Comparison of ENCODE assay signal across 8 mouse cellular contexts in the genomic region with DNA sequence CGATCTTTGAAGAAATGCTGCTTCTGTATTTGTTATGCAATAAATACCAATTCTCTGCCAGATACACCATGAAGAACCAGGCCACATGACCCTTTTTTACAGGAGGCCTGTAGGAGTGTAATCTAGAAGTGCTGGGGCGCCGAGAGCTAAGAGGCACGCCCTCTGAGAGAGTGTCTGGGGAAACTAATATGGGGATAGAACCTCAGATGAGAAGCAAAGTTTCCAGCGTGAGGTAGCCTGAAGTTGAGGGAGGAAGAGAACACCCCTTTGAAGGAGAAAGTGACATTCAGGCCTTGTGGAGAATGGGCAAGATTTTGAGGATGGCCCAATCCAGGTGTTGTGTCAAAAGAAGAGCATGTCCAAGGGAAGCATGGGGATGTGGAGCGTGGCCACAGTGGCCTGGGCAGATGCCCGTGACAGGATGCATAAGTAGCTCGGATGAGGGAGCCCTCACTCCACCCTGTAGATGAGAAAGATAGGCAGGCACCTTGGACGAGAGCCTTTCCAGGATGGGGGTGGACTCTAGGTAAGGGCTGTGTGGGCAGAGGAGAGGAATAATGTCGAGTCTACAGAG. TPM values are rescaled to one million over a fixed set of nuclear protein-coding genes. Genes with fewer than 3 reads are reported as not detected.
A peak's percentile ranks its signal among the peaks of the same experiment; 100 is the strongest.
DNase-seq lines count a peak whose midpoint lies in the region; ATAC-seq lines count a peak whose summit lies in the region.

No protein-coding gene starts in this region.

- H3K9ac ChIP-seq in forebrain, embryonic 11.5 days (ENCODE audit: low read length): no peak overlapping the region
- no peak overlapping the region for H3K9ac ChIP-seq in limb, embryonic 15.5 days
- H3K9ac ChIP-seq in stomach, embryonic 16.5 days (ENCODE audit: low read length): no peak overlapping the region

- WGBS in forebrain, embryonic 11.5 days: 53% methylated on average over 10 of the region's 10 CpGs
- whole genome bisulfite sequencing in limb, embryonic 15.5 days: 46% methylated on average over 10 of the region's 10 CpGs
- WGBS in stomach, embryonic 16.5 days: 56% methylated on average over 10 of the region's 10 CpGs

- no peak overlapping the region for H3K27ac ChIP-seq in forebrain, embryonic 11.5 days (ENCODE audit: low read depth, low read length)
- H3K27ac ChIP-seq in limb, embryonic 15.5 days: no peak overlapping the region
- no peak overlapping the region for H3K27ac ChIP-seq in stomach, embryonic 16.5 days (ENCODE audit: low read length)

- ATAC-seq in megakaryocyte, adult 5-6 weeks (ENCODE audit: poor library complexity, severe bottlenecking): no peak
- peak; percentile 30; the same call in 1 of the 2 replicates for ATAC-seq in forebrain, embryonic 11.5 days (replicated peaks; ENCODE audit: low FRiP score)
- no peak for ATAC-seq in limb, embryonic 15.5 days (ENCODE audit: insufficient number of reproducible peaks, low FRiP score, low TSS enrichment, low read depth)
- ATAC-seq in stomach, embryonic 16.5 days (ENCODE audit: insufficient read depth, low FRiP score): peak; percentile 8

- peak overlapping the region; percentile 85 for H3K4me2 ChIP-seq in forebrain, embryonic 11.5 days (ENCODE audit: low read depth, low read length, severe bottlenecking)
- peak overlapping the region; percentile 81 for H3K4me2 ChIP-seq in limb, embryonic 15.5 days
- peak overlapping the region; percentile 93 for H3K4me2 ChIP-seq in stomach, embryonic 16.5 days (ENCODE audit: low read depth, low read length)

- peaks cover 10% of the 10 kb centered on the region for H3K9me3 ChIP-seq in megakaryocyte, embryonic 14.5 days
- no peaks in the 10 kb centered on the region for H3K9me3 ChIP-seq in forebrain, embryonic 11.5 days (ENCODE audit: control insufficient read depth, low read length)
- H3K9me3 ChIP-seq in limb, embryonic 15.5 days: no peaks in the 10 kb centered on the region
- no peaks in the 10 kb centered on the region for H3K9me3 ChIP-seq in stomach, embryonic 16.5 days (replicated peaks; ENCODE audit: control insufficient read depth, low read length)

- H3K4me1 ChIP-seq in megakaryocyte, embryonic 14.5 days: peaks cover 55% of the 10 kb centered on the region
- 0 out of 2 replicates have a peak, but pooled peaks cover 3% of the 10 kb centered on the region for H3K4me1 ChIP-seq in forebrain, embryonic 11.5 days (replicated peaks; ENCODE audit: control insufficient read depth, insufficient read depth, low read length)
- peaks cover 25% of the 10 kb centered on the region for H3K4me1 ChIP-seq in limb, embryonic 15.5 days
- peaks cover 3% of the 10 kb centered on the region; the same call in 1 of the 2 replicates for H3K4me1 ChIP-seq in stomach, embryonic 16.5 days (ENCODE audit: control insufficient read depth, insufficient read depth, low read length)

- no peak for DNase-seq in forebrain, embryonic 11.5 days (ENCODE audit: low spot score)
- no peak for DNase-seq in ovary, postnatal 14 days (ENCODE audit: low spot score)
- DNase-seq in frontal cortex, postnatal 25 days (ENCODE audit: low spot score in 2 of 2): no peak
- DNase-seq in thymus, postnatal 0 days (ENCODE audit: low spot score): no peak

- peak overlapping the region; percentile 93 for H3K4me3 ChIP-seq in megakaryocyte, embryonic 14.5 days (replicated peaks)
- peak overlapping the region; percentile 78 for H3K4me3 ChIP-seq in forebrain, embryonic 11.5 days (ENCODE audit: low read depth, low read length)
- peak overlapping the region; percentile 69 for H3K4me3 ChIP-seq in limb, embryonic 15.5 days
- H3K4me3 ChIP-seq in stomach, embryonic 16.5 days (replicated peaks; ENCODE audit: low read length): peak overlapping the region; percentile 76

- peaks cover 43% of the 10 kb centered on the region for H3K27me3 ChIP-seq in megakaryocyte, embryonic 14.5 days (replicated peaks)
- H3K27me3 ChIP-seq in forebrain, embryonic 11.5 days (ENCODE audit: control insufficient read depth, insufficient read depth, low read length): peaks cover 24% of the 10 kb centered on the region
- no peaks in the 10 kb centered on the region for H3K27me3 ChIP-seq in limb, embryonic 15.5 days
- H3K27me3 ChIP-seq in stomach, embryonic 16.5 days (ENCODE audit: control insufficient read depth, insufficient read depth, low read length): no peaks in the 10 kb centered on the region

- H3K36me3 ChIP-seq in megakaryocyte, embryonic 14.5 days (replicated peaks; ENCODE audit: low read length): no peaks in the 10 kb centered on the region
- H3K36me3 ChIP-seq in forebrain, embryonic 11.5 days (ENCODE audit: control insufficient read depth, insufficient read depth, low read length): no peaks in the 10 kb centered on the region
- no peaks in the 10 kb centered on the region; the same call in 1 of the 2 replicates for H3K36me3 ChIP-seq in limb, embryonic 15.5 days
- no peaks in the 10 kb centered on the region for H3K36me3 ChIP-seq in stomach, embryonic 16.5 days (ENCODE audit: control insufficient read depth, insufficient read depth, low read length)

RNA-seq across cellular contexts. Expression of a gene that starts 1.6 kb away (rescaled TPM):
- not detected in 2 replicates for polyA plus RNA-seq in megakaryocyte, embryonic 14.5 days (2012; ENCODE audit: insufficient read depth, low replicate concordance)
- not detected in 2 replicates for total RNA-seq in megakaryocyte, adult 5-6 weeks (2015)
- total RNA-seq in megakaryocyte, adult 5-6 weeks (2017): not detected in 2 replicates
- polyA plus RNA-seq in forebrain, embryonic 11.5 days (2014; fragmentation: Nextera tagmentation; extraction: Ambion mirVana): 1.1 and 1.3 TPM in 2 replicates
- 9.2 and 12.1 TPM in 2 replicates for polyA plus RNA-seq in limb, embryonic 15.5 days (2015; fragmentation: Nextera tagmentation; extraction: Ambion mirVana)
- polyA plus RNA-seq in stomach, embryonic 16.5 days (2015; fragmentation: Nextera tagmentation; extraction: Ambion mirVana): 2.7 and 3.2 TPM in 2 replicates
- polyA plus RNA-seq in thymus, postnatal 0 days (2015; fragmentation: Nextera tagmentation; extraction: Ambion mirVana): 1.2 and 1.4 TPM in 2 replicates

RNA-seq across cellular contexts. Expression of a gene that starts 45.3 kb away (rescaled TPM):
- 2.2 TPM in 1 of 2 replicates, not detected in the other for polyA plus RNA-seq in megakaryocyte, embryonic 14.5 days (2012; ENCODE audit: insufficient read depth, low replicate concordance)
- total RNA-seq in megakaryocyte, adult 5-6 weeks (2015): 47.8 and 51.2 TPM in 2 replicates
- 19.4 and 25.6 TPM in 2 replicates for total RNA-seq in megakaryocyte, adult 5-6 weeks (2017)
- 79.4 and 86.5 TPM in 2 replicates for polyA plus RNA-seq in forebrain, embryonic 11.5 days (2014; fragmentation: Nextera tagmentation; extraction: Ambion mirVana)
- 88.8 and 89.8 TPM in 2 replicates for polyA plus RNA-seq in limb, embryonic 15.5 days (2015; fragmentation: Nextera tagmentation; extraction: Ambion mirVana)
- 75.3 and 77.5 TPM in 2 replicates for polyA plus RNA-seq in stomach, embryonic 16.5 days (2015; fragmentation: Nextera tagmentation; extraction: Ambion mirVana)
- 100 and 117 TPM in 2 replicates for polyA plus RNA-seq in thymus, postnatal 0 days (2015; fragmentation: Nextera tagmentation; extraction: Ambion mirVana)

Comparison
In these comparisons a context has a peak if more than half of its experiments do, and no peak if none do; other contexts are left out.
1. ATAC-seq: peak in forebrain, embryonic 11.5 days (single experiment) and stomach, embryonic 16.5 days (single experiment); none in megakaryocyte, adult 5-6 weeks (single experiment) and limb, embryonic 15.5 days (single experiment).
2. RNA of a gene that starts 45.3 kb away (polyA plus RNA-seq): 100 to 117 TPM in thymus, postnatal 0 days, 88.8 to 89.8 TPM in limb, embryonic 15.5 days, 79.4 to 86.5 TPM in forebrain, embryonic 11.5 days and 75.3 to 77.5 TPM in stomach, embryonic 16.5 days; 2.2 TPM in megakaryocyte, embryonic 14.5 days; every median in the first group is over 10 times any median in the second.
3. Peak in every context shown above with its lines, with median percentiles within 50 percentile points of each other: H3K4me3 ChIP-seq and H3K4me2 ChIP-seq.